Mouse (Mus musculus) left cerebral cortex, adult 11 months (tissue): ENCODE data around the gene Atp8b5.

Source experiments
- DNase-seq: peaks from one replicate; pipeline ENCODE4 v3.0.0; 2022; ENCODE audit warnings: low spot score

The Atp8b5 gene

GRCm38 (mm10) chr4:43415221-43416070 lies 148.5 kb downstream of the Atp8b5 start:
- no peak for DNase-seq

GRCm38 (mm10) chr4:43416071-43416490 lies 149.1 kb downstream of the Atp8b5 start:
- no peak for DNase-seq

- no peak for DNase-seq
Measured at GRCm38 (mm10) chr4:43417269-43418062, 150.5 kb downstream of the Atp8b5 start.

- DNase-seq: no peak
Measured at GRCm38 (mm10) chr4:43418450-43418849, 151.5 kb downstream of the Atp8b5 start.

- DNase-seq: no peak
Measured at GRCm38 (mm10) chr4:43418973-43419656, 152.2 kb downstream of the Atp8b5 start.

- DNase-seq: no peak
Measured at GRCm38 (mm10) chr4:43419801-43420281, 152.9 kb downstream of the Atp8b5 start.

GRCm38 (mm10) chr4:43420305-43420704 lies 153.3 kb downstream of the Atp8b5 start:
- DNase-seq: peak; percentile 79

- no peak for DNase-seq
Measured at GRCm38 (mm10) chr4:43421632-43422240, 154.8 kb downstream of the Atp8b5 start.
